Mouse (Mus musculus) ES-Bruce4 (cell line): ENCODE data around the gene Med28.

Source experiments
- CTCF ChIP-seq: IDR thresholded peaks from one replicate; pipeline ENCODE4 v1.8.1; 2011; ENCODE audit warnings: low read depth, low read length
- POLR2A ChIP-seq: IDR thresholded peaks from one replicate; pipeline ENCODE4 v1.8.1; 2011; ENCODE audit warnings: low read length; ENCODE audit not compliant: insufficient read depth

- peak; percentile 77 for TF ChIP-seq CTCF
- no peak for TF ChIP-seq POLR2A
Observed at GRCm38 (mm10) chr5:45539502-45539901, 19.5 kb downstream of the Med28 start.
